Mouse (Mus musculus) MEL (cell line): ENCODE data around the gene Cdkal1. TPM values are rescaled to one million over a fixed set of nuclear protein-coding genes. Genes with fewer than 3 reads are reported as not detected.

ENCODE experiments used
- DNase-seq: peaks from one replicate; pipeline ENCODE4 v3.0.0; 2011; ENCODE audit warnings: low read depth, low spot score
- H3K27ac ChIP-seq: 2 replicates; pipeline ENCODE4 v1.5.1; 2012; ENCODE audit warnings: low read depth, mild to moderate bottlenecking, control low read depth, low read length, moderate library complexity; ENCODE audit not compliant: control insufficient read depth
- H3K27me3 ChIP-seq, 2 experiments: fragments of 150-350 bp in 1 of 2; sonication (generic) in 1 of 2; 2 replicates each; pipeline ENCODE4 v1.6.1; 2012; ENCODE audit warnings: low read length in 2 of 2, mild to moderate bottlenecking in 2 of 2, improper control_type of control experiment in 1 of 2, moderate library complexity in 1 of 2; ENCODE audit not compliant: insufficient read depth in 2 of 2, control insufficient read depth in 1 of 2
- H3K36me3 ChIP-seq, 2 experiments: 2 replicates each; pipeline ENCODE4 v1.6.1; 2012 to 2014; ENCODE audit warnings: low read length in 2 of 2, improper control_type of control experiment in 1 of 2, inconsistent platforms in 1 of 2, mild to moderate bottlenecking in 1 of 2; ENCODE audit not compliant: insufficient read depth in 2 of 2, control insufficient read depth in 1 of 2
- H3K4me1 ChIP-seq, 2 experiments: fragments of 150-350 bp in 1 of 2; sonication (generic) in 1 of 2; 2 replicates each; pipeline ENCODE4 v1.6.1; 2012; ENCODE audit warnings: low read length in 2 of 2, improper control_type of control experiment in 1 of 2, mild to moderate bottlenecking in 1 of 2; ENCODE audit not compliant: insufficient read depth in 2 of 2, control insufficient read depth in 1 of 2
- H3K4me3 ChIP-seq, 2 experiments: fragments of 150-350 bp in 1 of 2; sonication (generic) in 1 of 2; 2 replicates each; pipeline ENCODE4 v1.5.1; 2012; ENCODE audit warnings: low read depth in 2 of 2, low read length in 2 of 2, mild to moderate bottlenecking in 2 of 2, moderate library complexity in 2 of 2, control low read depth in 1 of 2, improper control_type of control experiment in 1 of 2; ENCODE audit not compliant: control insufficient read depth in 1 of 2, insufficient read depth in 1 of 2
- H3K79me2 ChIP-seq: 2 replicates; pipeline ENCODE4 v1.6.1; 2012; ENCODE audit warnings: mild to moderate bottlenecking, low read length, moderate library complexity; ENCODE audit not compliant: control insufficient read depth, poor library complexity, insufficient read depth
- H3K9ac ChIP-seq: 2 replicates; pipeline ENCODE4 v1.6.1; 2012; ENCODE audit warnings: low read depth, mild to moderate bottlenecking, control low read depth, low read length, moderate library complexity; ENCODE audit not compliant: control insufficient read depth, poor library complexity, severe bottlenecking
- H3K9me3 ChIP-seq: fragments of 150-350 bp; sonication (generic); replicated peaks from 2 replicates; pipeline ENCODE4 v1.6.1; 2012; ENCODE audit warnings: mild to moderate bottlenecking, low read length, improper control_type of control experiment, moderate library complexity; ENCODE audit not compliant: insufficient read depth
- CTCF ChIP-seq, 3 experiments: IDR thresholded peaks in 2 of 3; conservative IDR thresholded peaks in 1 of 3; 2 replicates each; pipeline ENCODE4 v1.5.1; 2011 to 2012; ENCODE audit warnings: low read length in 3 of 3, low read depth in 2 of 3, mild to moderate bottlenecking in 2 of 3, improper control_type of control experiment in 1 of 3, inconsistent platforms in 1 of 3, mixed read lengths in 1 of 3, moderate library complexity in 1 of 3; ENCODE audit not compliant: control insufficient read depth in 1 of 3, insufficient read depth in 1 of 3, poor library complexity in 1 of 3, severe bottlenecking in 1 of 3
- ELF1 ChIP-seq: IDR thresholded peaks from 2 replicates; pipeline ENCODE4 v1.6.1; 2014; ENCODE audit warnings: low read depth, mild to moderate bottlenecking, inconsistent platforms, low read length, improper control_type of control experiment, moderate library complexity
- EP300 ChIP-seq, 2 experiments: IDR thresholded peaks; 2 replicates each; pipeline ENCODE4 v1.6.1; 2011; ENCODE audit warnings: improper control_type of control experiment in 2 of 2, low read length in 2 of 2, low read depth in 1 of 2, mild to moderate bottlenecking in 1 of 2
- GABPA ChIP-seq: IDR thresholded peaks from 2 replicates; pipeline ENCODE4 v1.6.1; 2012; ENCODE audit warnings: low read depth, mild to moderate bottlenecking, inconsistent platforms, low read length, improper control_type of control experiment, moderate library complexity
- GATA1 ChIP-seq: IDR thresholded peaks from 2 replicates; pipeline ENCODE4 v1.6.1; 2011; ENCODE audit warnings: low read depth, low read length, improper control_type of control experiment
- HCFC1 ChIP-seq: IDR thresholded peaks from 2 replicates; pipeline ENCODE4 v1.6.1; 2012; ENCODE audit warnings: low read depth, mild to moderate bottlenecking, inconsistent platforms, low read length, improper control_type of control experiment, moderate library complexity
- KAT2A ChIP-seq: conservative IDR thresholded peaks from 2 replicates; pipeline ENCODE4 v1.6.1; 2012; ENCODE audit warnings: low read depth, low read length, improper control_type of control experiment, inconsistent platforms
- MYB ChIP-seq: IDR thresholded peaks from 2 replicates; pipeline ENCODE4 v1.6.1; 2011; ENCODE audit warnings: mild to moderate bottlenecking, low read depth, low read length, improper control_type of control experiment
- MYC ChIP-seq: IDR thresholded peaks from 2 replicates; pipeline ENCODE4 v1.6.1; 2011; ENCODE audit warnings: low read depth, mild to moderate bottlenecking, low read length, improper control_type of control experiment, moderate library complexity
- NELFE ChIP-seq: IDR thresholded peaks from 2 replicates; pipeline ENCODE4 v1.6.1; 2011; ENCODE audit warnings: low read depth, low read length, improper control_type of control experiment
- POLR2A ChIP-seq, 2 experiments: IDR thresholded peaks; 2 replicates each; pipeline ENCODE4 v1.6.1; 2011 to 2012; ENCODE audit warnings: low read length in 2 of 2, mild to moderate bottlenecking in 2 of 2, control low read depth in 1 of 2, improper control_type of control experiment in 1 of 2, low read depth in 1 of 2, moderate library complexity in 1 of 2; ENCODE audit not compliant: control insufficient read depth in 1 of 2, insufficient read depth in 1 of 2, poor library complexity in 1 of 2
- POLR2AphosphoS5 ChIP-seq: IDR thresholded peaks from 2 replicates; pipeline ENCODE4 v1.6.1; 2012; ENCODE audit warnings: low read depth, borderline replicate concordance, mild to moderate bottlenecking, inconsistent platforms, low read length, moderate library complexity, mixed read lengths
- RAD21 ChIP-seq: IDR thresholded peaks from 2 replicates; pipeline ENCODE4 v1.6.1; 2011; ENCODE audit warnings: mild to moderate bottlenecking, low read depth, low read length, improper control_type of control experiment
- SIN3A ChIP-seq: IDR thresholded peaks from 2 replicates; pipeline ENCODE4 v1.6.1; 2012; ENCODE audit warnings: low read length, improper control_type of control experiment, inconsistent platforms
- TAL1 ChIP-seq: IDR thresholded peaks from 2 replicates; pipeline ENCODE4 v1.6.1; 2012; ENCODE audit warnings: mild to moderate bottlenecking, inconsistent platforms, low read length, moderate library complexity, mixed read lengths
- TBP ChIP-seq: IDR thresholded peaks from 2 replicates; pipeline ENCODE4 v1.8.0; 2011; ENCODE audit warnings: low read depth, low read length, improper control_type of control experiment
- UBTF ChIP-seq: IDR thresholded peaks from 2 replicates; pipeline ENCODE4 v1.6.1; 2012; ENCODE audit warnings: low read depth, mild to moderate bottlenecking, inconsistent platforms, low read length, improper control_type of control experiment, moderate library complexity, borderline replicate concordance; ENCODE audit not compliant: insufficient read depth
- ZC3H11A ChIP-seq: IDR thresholded peaks from 2 replicates; pipeline ENCODE4 v1.6.1; 2012; ENCODE audit warnings: low read depth, mild to moderate bottlenecking, inconsistent platforms, low read length, improper control_type of control experiment
- ZMIZ1 ChIP-seq: IDR thresholded peaks from 2 replicates; pipeline ENCODE4 v1.6.1; 2012; ENCODE audit warnings: low read depth, mild to moderate bottlenecking, inconsistent platforms, low read length, improper control_type of control experiment, moderate library complexity
- ZNF384 ChIP-seq: IDR thresholded peaks from 2 replicates; pipeline ENCODE4 v1.6.1; 2012; ENCODE audit warnings: low read depth, mild to moderate bottlenecking, inconsistent platforms, low read length, improper control_type of control experiment
- polyA plus RNA-seq, 2 experiments: library from polyadenylated mRNA; stranded (reverse) in 1 of 2; unstranded in 1 of 2; fragments of >175 nt in 1 of 2; fragments of >200 nt in 1 of 2; gene quantifications; 2 replicates each; pipeline versions ENCODE4 v1.2.1 to v1.2.4; 2012; ENCODE audit warnings: low replicate concordance in 2 of 2, low read depth in 1 of 2; ENCODE audit not compliant: insufficient read length in 2 of 2, insufficient read depth in 1 of 2, missing spikeins in 1 of 2
- total RNA-seq: library from RNA; depleted of rRNA; stranded (reverse); fragments of 300-350 nt; gene quantifications from 2 replicates; pipeline ENCODE4 v1.2.3, GENCODE M21; 2012

Cdkal1 gene
- total and polyA plus RNA-seq, 3 experiments, result 10.6 to 11.0 TPM; not detected in 1

- Histone ChIP-seq H3K9ac (no peak overlapping the region), H3K4me1 (peaks cover 2 to 7% of the 10 kb centered on the region in 2 experiments), H3K9me3 (no peaks in the 10 kb centered on the region)
- no peak for DNase-seq
- TF ChIP-seq HCFC1 (no peak), ELF1 (no peak), TBP (no peak), NELFE (no peak), KAT2A (no peak), SIN3A (no peak), CTCF (IDR thresholded peaks at IDR 0.05 in 2 of 3, conservative IDR thresholded peaks at IDR 0.05 in 1 of 3; ENCODE audit: control insufficient read depth in 1 of 3, insufficient read depth in 1 of 3, low read depth in 2 of 3, low read length in 3 of 3, poor library complexity in 1 of 3, severe bottlenecking in 1 of 3) (no peak), ZNF384 (no peak), POLR2AphosphoS5 (no peak), EP300 (IDR thresholded peaks at IDR 0.05; ENCODE audit: low read depth in 1 of 2, low read length in 2 of 2) (no peak), GATA1 (no peak), MYC (no peak), POLR2A (IDR thresholded peaks at IDR 0.05; ENCODE audit: control insufficient read depth in 1 of 2, insufficient read depth in 1 of 2, low read depth in 1 of 2, low read length in 2 of 2, poor library complexity in 1 of 2) (no peak), ZC3H11A (no peak), ZMIZ1 (no peak), TAL1 (no peak), MYB (no peak), GABPA (no peak), UBTF (no peak)
- TF ChIP-seq, all 39 proteins: peak for 0
- H3K79me2 ChIP-seq, result no peaks in the 10 kb centered on the region
- H3K36me3 ChIP-seq, result peaks cover 0 to 2% of the 10 kb centered on the region in 2 experiments; a peak in 1 of 4 replicates
- no peak overlapping the region for H3K27ac ChIP-seq
- no peaks in the 10 kb centered on the region for H3K27me3 ChIP-seq
- no peak overlapping the region for H3K4me3 ChIP-seq
These were observed 505.5 kb downstream of the Cdkal1 start for GRCm38 (mm10) chr13:29350004-29350403.

DNA sequence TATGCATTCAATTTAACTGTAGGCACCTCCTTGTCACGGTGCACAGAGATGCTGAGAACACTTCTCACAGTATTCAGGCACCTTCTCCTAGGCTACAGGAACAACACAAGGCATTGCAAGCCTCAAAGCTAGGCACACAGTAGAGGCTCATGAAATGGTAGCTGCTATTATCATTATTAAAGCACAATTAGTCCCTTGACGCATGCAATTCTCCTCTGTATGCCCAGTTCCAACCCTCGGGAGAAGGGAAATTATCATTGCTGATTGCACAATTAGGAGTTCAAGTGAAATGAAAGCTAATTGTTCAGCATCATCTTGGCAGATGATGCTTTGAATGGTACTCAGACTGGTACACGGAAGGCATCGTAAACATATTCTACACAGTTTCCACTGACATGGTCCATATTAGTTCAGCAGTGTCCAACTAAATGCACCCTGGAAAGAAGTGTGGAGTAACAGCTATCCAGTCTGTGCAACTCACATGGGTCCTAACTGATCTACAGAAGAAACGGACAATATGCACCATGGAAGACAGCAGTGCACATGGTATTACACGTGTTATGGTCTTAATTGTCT lies 506.0 kb downstream of the Cdkal1 start:
- Histone ChIP-seq H3K36me3 (peaks cover 0 to under 1% of the 10 kb centered on the region in 2 experiments; a peak in 1 of 4 replicates), H3K79me2 (no peaks in the 10 kb centered on the region), H3K9me3 (no peaks in the 10 kb centered on the region), H3K4me3 (no peak overlapping the region), H3K27ac (no peak overlapping the region), H3K4me1 (peaks cover 1 to 6% of the 10 kb centered on the region in 2 experiments), H3K27me3 (no peaks in the 10 kb centered on the region), H3K9ac (no peak overlapping the region)
- DNase-seq, result no peak
- TF ChIP-seq POLR2AphosphoS5 (no peak), RAD21 (no peak)
- TF ChIP-seq, all 39 proteins: peak for 0
